ENCODE assay signal across 8 mouse cellular contexts in the genomic region with DNA sequence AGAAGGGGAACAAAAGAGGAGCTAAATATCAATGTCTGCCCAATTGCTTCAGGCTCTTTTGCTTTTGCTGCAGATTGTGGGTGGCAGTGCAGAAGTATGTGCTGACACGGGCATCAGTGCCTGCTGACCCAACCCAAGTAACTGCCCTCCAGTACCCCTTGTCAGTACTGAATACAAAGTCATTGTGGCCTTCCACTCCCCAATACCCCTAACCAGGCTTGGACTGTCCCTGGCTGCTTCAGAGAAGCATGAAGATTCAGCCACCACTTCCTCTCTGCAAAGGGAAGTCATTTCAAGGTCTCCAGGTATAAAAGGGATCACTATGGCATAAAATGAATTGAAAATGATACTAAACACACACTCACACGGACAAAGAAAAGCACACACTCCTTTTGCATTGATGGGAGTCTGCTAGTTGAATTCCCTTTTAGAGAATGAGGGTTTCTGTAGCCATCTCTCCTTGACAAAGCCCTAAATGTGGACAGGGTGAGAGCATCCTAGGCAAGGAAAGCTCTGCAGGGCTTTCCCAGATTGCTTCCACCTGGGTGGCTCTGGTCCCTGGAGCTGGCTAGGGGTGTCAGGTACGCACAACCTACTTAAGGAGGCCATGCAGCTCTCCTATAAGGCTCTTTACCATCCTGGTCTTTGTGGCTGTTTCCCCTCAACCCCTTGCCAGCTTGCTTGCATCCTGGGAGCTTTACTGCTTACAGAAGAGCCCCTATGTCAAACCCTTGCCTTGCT. TPM values are rescaled to one million over a fixed set of nuclear protein-coding genes. Genes with fewer than 3 reads are reported as not detected.
DNase-seq lines count a peak whose midpoint lies in the region; ATAC-seq and TF ChIP-seq lines count a peak whose summit lies in the region.

No protein-coding gene starts in this region.

- no peaks in the 10 kb centered on the region for H3K36me3 ChIP-seq in heart, embryonic 14.5 days (ENCODE audit: control insufficient read depth, insufficient read depth, low read length)
- no peaks in the 10 kb centered on the region for H3K36me3 ChIP-seq in forebrain, postnatal 0 days (ENCODE audit: insufficient read depth)
- H3K36me3 ChIP-seq in midbrain, embryonic 11.5 days (ENCODE audit: control insufficient read depth, insufficient read depth, low read length) = no peaks in the 10 kb centered on the region

- peak overlapping the region; percentile 52 to 53 for H3K4me3 ChIP-seq in heart, embryonic 14.5 days (ENCODE audit: control insufficient read depth in 1 of 2, insufficient read depth in 1 of 2, low read depth in 1 of 2, low read length in 2 of 2)
- peak overlapping the region; percentile 49 for H3K4me3 ChIP-seq in forebrain, postnatal 0 days (ENCODE audit: low read depth, low read length)
- peak overlapping the region; percentile 20 for H3K4me3 ChIP-seq in midbrain, embryonic 11.5 days (ENCODE audit: low read depth, low read length)

- H3K4me1 ChIP-seq in heart, embryonic 14.5 days (ENCODE audit: control insufficient read depth in 2 of 2, insufficient read depth in 2 of 2, low read length in 2 of 2) = no peaks in the 10 kb centered on the region
- H3K4me1 ChIP-seq in forebrain, postnatal 0 days (ENCODE audit: insufficient read depth) = no peaks in the 10 kb centered on the region
- no peaks in the 10 kb centered on the region for H3K4me1 ChIP-seq in midbrain, embryonic 11.5 days (ENCODE audit: control insufficient read depth, insufficient read depth, low read length)

- H3K4me2 ChIP-seq in heart, embryonic 14.5 days (ENCODE audit: low read length) = peak overlapping the region; percentile 67
- peak overlapping the region; percentile 50 for H3K4me2 ChIP-seq in forebrain, postnatal 0 days (ENCODE audit: low read depth)
- H3K4me2 ChIP-seq in midbrain, embryonic 11.5 days = peak overlapping the region; percentile 39

- no peak overlapping the region for H3K27ac ChIP-seq in heart, embryonic 14.5 days (replicated peaks in 1 of 2; ENCODE audit: control insufficient read depth in 1 of 2, insufficient read depth in 1 of 2, low read depth in 2 of 2, low read length in 2 of 2)
- peak overlapping the region; percentile 82 for H3K27ac ChIP-seq in forebrain, postnatal 0 days (ENCODE audit: low read depth, low read length)
- H3K27ac ChIP-seq in midbrain, embryonic 11.5 days (ENCODE audit: low read depth, low read length) = no peak overlapping the region

- no peaks in the 10 kb centered on the region for H3K9me3 ChIP-seq in heart, embryonic 14.5 days (ENCODE audit: control insufficient read depth, low read length)
- H3K9me3 ChIP-seq in forebrain, postnatal 0 days (ENCODE audit: low read length) = no peaks in the 10 kb centered on the region
- H3K9me3 ChIP-seq in midbrain, embryonic 11.5 days (ENCODE audit: control insufficient read depth, low read length) = no peaks in the 10 kb centered on the region

- ATAC-seq in heart, embryonic 14.5 days (ENCODE audit: insufficient number of reproducible peaks, insufficient read depth, low FRiP score, low read depth) = no peak
- ATAC-seq in forebrain, postnatal 0 days = peak; percentile 49
- no peak; the same call in 1 of the 2 replicates for ATAC-seq in midbrain, embryonic 11.5 days (ENCODE audit: low FRiP score)
- no peak for ATAC-seq in erythroid progenitor cell, adult 5-6 weeks (replicated peaks; ENCODE audit: low FRiP score, poor library complexity, severe bottlenecking)
- ATAC-seq in activated CD4-positive, CD25-positive, alpha-beta regulatory T cell, adult 4 months = no peak

- H3K9ac ChIP-seq in heart, embryonic 14.5 days (ENCODE audit: low read length) = peak overlapping the region; percentile 75
- peak overlapping the region; percentile 65 for H3K9ac ChIP-seq in forebrain, postnatal 0 days
- no peak overlapping the region; the same call in 1 of the 2 replicates for H3K9ac ChIP-seq in midbrain, embryonic 11.5 days (ENCODE audit: low read length)

- no peak for DNase-seq in heart, postnatal 4 days
- peak; percentile 16 for DNase-seq in cerebellum, adult 11 months
- peak; percentile 39 for DNase-seq in forebrain, postnatal 0 days
- DNase-seq in midbrain, embryonic 11.5 days (ENCODE audit: low spot score, missing footprints) = no peak
- no peak for DNase-seq in B cell, adult 2 months

- H3K27me3 ChIP-seq in heart, embryonic 14.5 days (ENCODE audit: control insufficient read depth, insufficient read depth, low read length) = no peaks in the 10 kb centered on the region
- H3K27me3 ChIP-seq in forebrain, postnatal 0 days (ENCODE audit: insufficient read depth, low read length) = no peaks in the 10 kb centered on the region
- H3K27me3 ChIP-seq in midbrain, embryonic 11.5 days (ENCODE audit: control insufficient read depth, insufficient read depth, low read length) = no peaks in the 10 kb centered on the region

- no peak for TF ChIP-seq CTCF in forebrain, postnatal 0 days (IDR thresholded peaks at IDR 0.05; ENCODE audit: low read depth)

- 45% methylated on average over 3 of the region's 3 CpGs for WGBS in heart, embryonic 14.5 days
- WGBS in forebrain, postnatal 0 days = 38% methylated on average over 3 of the region's 3 CpGs
- 52% methylated on average over 3 of the region's 3 CpGs for WGBS in midbrain, embryonic 11.5 days

RNA-seq across cellular contexts. Expression of gene Arhgef9, which starts 1.1 kb away (rescaled TPM):
- 11.3 and 12.2 TPM in 2 replicates for polyA plus RNA-seq in heart, embryonic 14.5 days (2014; fragmentation: Nextera tagmentation; extraction: Ambion mirVana)
- 10 to 100 TPM; 17.8 to 18.9 TPM for total RNA-seq in heart, postnatal 4 days (2021)
- 66.4 and 71.1 TPM in 2 replicates for total RNA-seq in forebrain, postnatal 0 days (2014; rRNA removed)
- 28.3 and 30.5 TPM in 2 replicates for polyA plus RNA-seq in forebrain, postnatal 0 days (2015; fragmentation: Nextera tagmentation; extraction: Ambion mirVana)
- 11.6 and 13.7 TPM in 2 replicates for polyA plus RNA-seq in midbrain, embryonic 11.5 days (2014; fragmentation: Nextera tagmentation; extraction: Ambion mirVana)
- total RNA-seq in erythroid progenitor cell, adult 5-6 weeks (2015; ENCODE audit: low replicate concordance) = 0.84 TPM in 1 of 2 replicates, not detected in the other
- 0.98 TPM in 1 of 2 replicates, not detected in the other for total RNA-seq in erythroid progenitor cell, adult 5-6 weeks (2017; ENCODE audit: low replicate concordance)
- polyA plus RNA-seq in activated CD4-positive, CD25-positive, alpha-beta regulatory T cell, adult 4 months (2017; shearing (Covaris generic)) = under 1 TPM; 0.17 to 0.74 TPM

Comparison
In these comparisons a context has a peak if more than half of its experiments do, and no peak if none do; other contexts are left out.
1. DNase-seq: peak in cerebellum, adult 11 months (single experiment) and forebrain, postnatal 0 days (single experiment); none in heart, postnatal 4 days (single experiment), midbrain, embryonic 11.5 days (single experiment) and B cell, adult 2 months (0 of 2).
2. Peak in every context shown above with its lines, with median percentiles within 50 percentile points of each other: H3K4me2 ChIP-seq and H3K4me3 ChIP-seq.